Mouse (Mus musculus) CD4-positive, CD25-positive, alpha-beta regulatory T cell, adult 4 months (primary cell): ENCODE results near the gene Gna15. TPM values are rescaled to one million over a fixed set of nuclear protein-coding genes. Genes with fewer than 3 reads are reported as not detected.

Source experiments
- ATAC-seq: one replicate; pipeline ENCODE4 v1.8.0; 2017
- polyA plus RNA-seq, 2 experiments: library from polyadenylated mRNA; unstranded; fragments of 100-300 nt; shearing (Covaris generic); gene quantifications; one replicate each; pipeline ENCODE4 v1.2.1; 2017

Gna15 gene
- polyA plus RNA-seq, 2 experiments from 2014 or later: 28.5 to 31.9 TPM

- ATAC-seq: no peak
Observed at GRCm38 (mm10) chr10:81553807-81554755, 30.1 kb upstream of the Gna15 start.

GRCm38 (mm10) chr10:81553232-81553631, 29.2 kb upstream of the Gna15 start:
- no peak for ATAC-seq

GRCm38 (mm10) chr10:81551597-81552102, 27.6 kb upstream of the Gna15 start:
- ATAC-seq: peak; percentile 94

GRCm38 (mm10) chr10:81550257-81550656, 26.2 kb upstream of the Gna15 start:
- ATAC-seq: peak; percentile 31

- ATAC-seq: no peak
Observed at GRCm38 (mm10) chr10:81548944-81549343, 24.9 kb upstream of the Gna15 start.

GRCm38 (mm10) chr10:81546788-81547571, 23.0 kb upstream of the Gna15 start:
- ATAC-seq: no peak

GRCm38 (mm10) chr10:81546332-81546731, 22.3 kb upstream of the Gna15 start:
- ATAC-seq: no peak

- ATAC-seq: peak; percentile 95
Observed at GRCm38 (mm10) chr10:81545161-81545747, 21.2 kb upstream of the Gna15 start, which contains the start of gene Gna11. Gene Gna11, minus strand, starts transcription at chr10:81545190.

- peak; percentile 19 for ATAC-seq
Observed at GRCm38 (mm10) chr10:81544296-81545160, 20.5 kb upstream of the Gna15 start.

GRCm38 (mm10) chr10:81543633-81544032, 19.6 kb upstream of the Gna15 start:
- ATAC-seq: no peak

GRCm38 (mm10) chr10:81542727-81543460, 18.9 kb upstream of the Gna15 start:
- ATAC-seq: no peak

GRCm38 (mm10) chr10:81541803-81542202, 17.8 kb upstream of the Gna15 start:
- ATAC-seq: no peak

GRCm38 (mm10) chr10:81541363-81541762, 17.3 kb upstream of the Gna15 start:
- ATAC-seq: no peak

- ATAC-seq: no peak
Observed at GRCm38 (mm10) chr10:81538321-81539048, 14.5 kb upstream of the Gna15 start.

- ATAC-seq: peak; percentile 51
Observed at GRCm38 (mm10) chr10:81537429-81537828, 13.4 kb upstream of the Gna15 start.

GRCm38 (mm10) chr10:81536734-81537133, 12.7 kb upstream of the Gna15 start:
- peak; percentile 39 for ATAC-seq

GRCm38 (mm10) chr10:81534826-81535225, 10.8 kb upstream of the Gna15 start:
- no peak for ATAC-seq

- ATAC-seq: peak; percentile 71
Observed at GRCm38 (mm10) chr10:81526779-81527178, 2.8 kb upstream of the Gna15 start.

GRCm38 (mm10) chr10:81525017-81525694, 1.1 kb upstream of the Gna15 start:
- ATAC-seq: no peak

- ATAC-seq: peak; percentile 23
Observed at GRCm38 (mm10) chr10:81523570-81523969, 455 bp downstream of the Gna15 start.
